Mouse (Mus musculus) left cerebral cortex, adult 8-10 months (tissue): Measurements from ENCODE around the gene Ggt7. TPM values are rescaled to one million over a fixed set of nuclear protein-coding genes. Genes with fewer than 3 reads are reported as not detected.
"Not testable (repeated sequence)": the region's sequence is repeated elsewhere in the genome, so short reads cannot be mapped to it uniquely, and the experiment has no call there.

Experiments
- DNase-seq, 2 experiments: peaks; one replicate each; pipeline ENCODE4 v3.0.0; 2022; ENCODE audit warnings: low spot score in 2 of 2
- total RNA-seq, 4 experiments: library from RNA; stranded (reverse); gene quantifications; 2 replicates each; pipeline ENCODE4 v1.2.4; 2022

The Ggt7 gene
- total RNA-seq, 4 experiments from 2014 or later = 104 to 117 (median 113) TPM

- no peak for DNase-seq
Observed at GRCm38 (mm10) chr2:155507721-155508470, 10.1 kb downstream of the Ggt7 start.

GRCm38 (mm10) chr2:155505811-155506210 is 12.2 kb downstream of the Ggt7 start:
- no peak for DNase-seq

GRCm38 (mm10) chr2:155504440-155505355 is 13.3 kb downstream of the Ggt7 start:
- no peak for DNase-seq

- peak in 1 of 2 experiments; percentile 66 for DNase-seq
Observed at GRCm38 (mm10) chr2:155502596-155502995, 15.4 kb downstream of the Ggt7 start.

- no peak for DNase-seq
Observed at GRCm38 (mm10) chr2:155490998-155491397, 27.0 kb downstream of the Ggt7 start.

GRCm38 (mm10) chr2:155482021-155482420 is 36.0 kb downstream of the Ggt7 start:
- no peak for DNase-seq

- DNase-seq = peak; percentile 28 to 33
Observed at GRCm38 (mm10) chr2:155473570-155474088, 44.4 kb downstream of the Ggt7 start, which contains the start of gene Ncoa6. Gene Ncoa6, minus strand, starts transcription at chr2:155473894.

GRCm38 (mm10) chr2:155472671-155473569 is 45.1 kb downstream of the Ggt7 start:
- DNase-seq = peak in 1 of 2 experiments; percentile 36

- DNase-seq = no peak
Observed at GRCm38 (mm10) chr2:155466861-155467260, 51.2 kb downstream of the Ggt7 start.

- DNase-seq = no peak
Observed at GRCm38 (mm10) chr2:155453591-155453990, 64.4 kb downstream of the Ggt7 start.

- DNase-seq = no peak
Observed at GRCm38 (mm10) chr2:155451256-155451655, 66.8 kb downstream of the Ggt7 start.

- not testable (repeated sequence) for DNase-seq
Observed at GRCm38 (mm10) chr2:155447906-155448305, 70.1 kb downstream of the Ggt7 start.

- DNase-seq = no peak
Observed at GRCm38 (mm10) chr2:155443446-155443845, 74.6 kb downstream of the Ggt7 start.

- DNase-seq = no peak
Observed at GRCm38 (mm10) chr2:155442916-155443315, 75.1 kb downstream of the Ggt7 start.

Other genes starting within 250 kb of the Ggt7 start
- 100 to 1,000 TPM; 303 to 332 (median 311) TPM for gene Map1lc3a, start 241.9 kb downstream of the Ggt7 start, total RNA-seq
- 10 to 100 TPM; 27.4 to 30.1 (median 28.9) TPM for gene Pigu, start 160.8 kb downstream of the Ggt7 start, total RNA-seq
- gene Trp53inp2, start 137.2 kb downstream of the Ggt7 start, total RNA-seq = 100 to 1,000 TPM; 118 to 124 (median 121) TPM
- gene Ncoa6, start 44.3 kb downstream of the Ggt7 start, total RNA-seq = 10 to 100 TPM; 55.5 to 61.2 (median 57.9) TPM
- gene Acss2, start 289 bp downstream of the Ggt7 start, total RNA-seq = 10 to 100 TPM; 53.0 to 64.3 (median 55.1) TPM
- 10 to 100 TPM; 14.6 to 15.7 (median 15.0) TPM for gene Gss, start 74.6 kb upstream of the Ggt7 start, total RNA-seq
- gene Myh7b, start 93.0 kb upstream of the Ggt7 start, total RNA-seq = 10 to 100 TPM in 1 of 4 experiments, 1 to 10 TPM in 3; 3.7 to 13.0 (median 7.2) TPM
- gene Trpc4ap, start 174.1 kb upstream of the Ggt7 start, total RNA-seq = 100 to 1,000 TPM; 148 to 150 (median 149) TPM
- gene Edem2, start 211.2 kb upstream of the Ggt7 start, total RNA-seq = 10 to 100 TPM; 21.9 to 23.9 (median 23.3) TPM
- not detected for gene Gm17581, start 217.6 kb upstream of the Ggt7 start, total RNA-seq
- gene Procr, start 232.9 kb upstream of the Ggt7 start, total RNA-seq = 1 to 10 TPM in 3 of 4 experiments, under 1 TPM in 1; 0.76 to 2.5 (median 1.9) TPM